Mouse (Mus musculus): ENCODE results near the gene Tmem145.

DNA sequence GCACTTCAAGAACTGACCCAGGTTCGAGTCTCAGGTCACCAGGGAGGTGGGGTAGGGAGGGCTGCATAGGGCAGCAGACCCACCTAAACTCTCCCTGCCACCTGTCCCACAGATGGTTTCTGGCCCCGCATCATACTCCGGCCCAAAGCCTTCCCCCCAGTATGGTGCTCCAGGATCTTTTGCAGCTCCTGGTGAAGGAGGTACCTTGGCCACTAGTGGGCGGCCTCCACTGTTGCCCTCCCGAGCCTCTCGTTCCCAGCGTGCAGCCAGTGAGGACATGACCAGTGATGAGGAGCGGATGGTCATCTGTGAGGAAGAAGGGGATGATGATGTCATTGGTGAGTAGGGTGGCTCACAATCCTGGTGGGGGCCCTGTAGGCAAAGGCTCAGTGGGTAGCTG, 18.9 kb upstream of the Tmem145 start:
- TF ChIP-seq EP300 (IDR thresholded peaks at IDR 0.05; ENCODE audit: low read depth) (no peak), CTCF (IDR thresholded peaks at IDR 0.05; ENCODE audit: low read depth) (peak; percentile 29; the same call in 1 of the 2 replicates)

All from heart, postnatal 0 days (tissue).